ENCODE assay signal across 9 mouse cellular contexts in genomic region chr6:119196382-119197305, GRCm38 (mm10). TPM values are rescaled to one million over a fixed set of nuclear protein-coding genes. Genes with fewer than 3 reads are reported as not detected.
DNase-seq lines count a peak whose midpoint lies in the region; ATAC-seq lines count a peak whose summit lies in the region.
"Had no signal": no experiment of that assay in that cellular context is flagged by ENCODE, and none has a peak within 500 bp of the region (broad histone marks: within the 10 kb centered on the region; RNA-seq: fewer than 3 reads in every experiment).

Cacna1c (minus strand) TSS chr6:119196418.

- no peaks in the 10 kb centered on the region for H3K4me1 ChIP-seq in liver, embryonic 16.5 days (ENCODE audit: control insufficient read depth, low read depth, low read length)
- H3K4me1 ChIP-seq in intestine, embryonic 16.5 days (ENCODE audit: control insufficient read depth, insufficient read depth, low read length), result peaks cover 10% of the 10 kb centered on the region; the same call in 1 of the 2 replicates

- no peak within 1 kb of the TSS for H3K9ac ChIP-seq in liver, embryonic 16.5 days (ENCODE audit: low read depth, low read length)
- no peak within 1 kb of the TSS for H3K9ac ChIP-seq in intestine, embryonic 16.5 days (ENCODE audit: low read depth, low read length)

- H3K4me2 ChIP-seq in liver, embryonic 16.5 days (ENCODE audit: low read depth, low read length), result no peak within 1 kb of the TSS
- H3K4me2 ChIP-seq in intestine, embryonic 16.5 days (ENCODE audit: low read depth, low read length), result no peak within 1 kb of the TSS

- DNase-seq in adrenal gland, adult 18-20 months (ENCODE audit: low spot score in 2 of 2), result no peak
- DNase-seq in adrenal gland, adult (ENCODE audit: inconsistent age in 2 of 2, low spot score in 1 of 2), result no peak
- DNase-seq in liver, result no peak
- peak; percentile 35 for DNase-seq in lung, postnatal 36 days
- no peak for DNase-seq in c-Kit-positive CD71-positive TER-119-positive erythroid progenitor cells, embryonic 14.5 days (ENCODE audit: low spot score)
- DNase-seq in ovary, postnatal 36 days (ENCODE audit: low spot score), result no peak

- H3K4me3 ChIP-seq in liver, embryonic 16.5 days (ENCODE audit: low read depth, low read length), result no peak within 1 kb of the TSS
- H3K4me3 ChIP-seq in intestine, embryonic 16.5 days (ENCODE audit: low read length), result no peak within 1 kb of the TSS
- H3K4me3 ChIP-seq: erythroblast, embryonic 14.5 days had no signal

- no peaks in the 10 kb centered on the region for H3K9me3 ChIP-seq in liver, embryonic 16.5 days (replicated peaks; ENCODE audit: control insufficient read depth, low read length)
- no peaks in the 10 kb centered on the region for H3K9me3 ChIP-seq in intestine, embryonic 16.5 days (ENCODE audit: control insufficient read depth, low read length)

- no peaks in the 10 kb centered on the region for H3K27me3 ChIP-seq in liver, embryonic 16.5 days (ENCODE audit: control insufficient read depth, insufficient read depth, low read depth, low read length)
- H3K27me3 ChIP-seq in intestine, embryonic 16.5 days (replicated peaks; ENCODE audit: control insufficient read depth, insufficient read depth, low read length), result no peaks in the 10 kb centered on the region

- H3K27ac ChIP-seq in liver, embryonic 16.5 days (ENCODE audit: low read length), result no peak within 1 kb of the TSS
- 0 out of 2 replicates have a peak within 1 kb of the TSS, but pooled peaks have one; percentile 23 for H3K27ac ChIP-seq in intestine, embryonic 16.5 days (ENCODE audit: low read length)

- 0 out of 2 replicates have a peak, but pooled peaks have one; percentile 19 for ATAC-seq in liver, embryonic 16.5 days (ENCODE audit: low read depth)
- peak; percentile 54 for ATAC-seq in intestine, embryonic 16.5 days

- H3K36me3 ChIP-seq in liver, embryonic 16.5 days (ENCODE audit: control insufficient read depth, insufficient read depth), result no peaks in the 10 kb centered on the region
- H3K36me3 ChIP-seq in intestine, embryonic 16.5 days (ENCODE audit: control insufficient read depth, insufficient read depth, low read length), result no peaks in the 10 kb centered on the region; the same call in 1 of the 2 replicates

- WGBS in liver, embryonic 16.5 days (ENCODE audit: insufficient replicate concordance), result 58% methylated on average over 17 of the region's 17 CpGs
- 48% methylated on average over 17 of the region's 17 CpGs for WGBS in intestine, embryonic 16.5 days

RNA-seq across cellular contexts. Expression of gene Cacna1c, which starts in this region (rescaled TPM):
- 10 to 100 TPM; 66.4 to 84.0 TPM for total RNA-seq in adrenal gland, adult 18-20 months (2021)
- 0.20 and 0.30 TPM in 2 replicates for polyA plus RNA-seq in liver, embryonic 16.5 days (2015; fragmentation: Nextera tagmentation; extraction: Ambion mirVana)
- polyA plus RNA-seq in intestine, embryonic 16.5 days (2015; fragmentation: Nextera tagmentation; extraction: Ambion mirVana), result 1.8 and 2.0 TPM in 2 replicates

Comparison
In these comparisons a context has a peak if more than half of its experiments do, and no peak if none do; other contexts are left out.
1. Peak in ATAC-seq in liver, embryonic 16.5 days; RNA of the gene not detected or under 1 TPM.